Mouse (Mus musculus) splenic B cell, adult 2 months (primary cell): Measurements from ENCODE around the gene Oscp1.

Experiments used
- DNase-seq: peaks from one replicate; pipeline ENCODE4 v3.0.0-alpha.2; 2011; ENCODE audit warnings: low read depth, low spot score
- H3K27me3 ChIP-seq: 2 replicates; pipeline ENCODE4 v1.6.1; 2012; ENCODE audit warnings: mild to moderate bottlenecking, low read length, moderate library complexity, mixed read lengths; ENCODE audit not compliant: control insufficient read depth, poor library complexity, insufficient read depth, severe bottlenecking
- H3K36me3 ChIP-seq: 2 replicates; pipeline ENCODE4 v1.6.1; 2012; ENCODE audit warnings: mild to moderate bottlenecking, low read length, moderate library complexity, mixed read lengths; ENCODE audit not compliant: control insufficient read depth, poor library complexity, insufficient read depth, severe bottlenecking

Oscp1 gene

DNA sequence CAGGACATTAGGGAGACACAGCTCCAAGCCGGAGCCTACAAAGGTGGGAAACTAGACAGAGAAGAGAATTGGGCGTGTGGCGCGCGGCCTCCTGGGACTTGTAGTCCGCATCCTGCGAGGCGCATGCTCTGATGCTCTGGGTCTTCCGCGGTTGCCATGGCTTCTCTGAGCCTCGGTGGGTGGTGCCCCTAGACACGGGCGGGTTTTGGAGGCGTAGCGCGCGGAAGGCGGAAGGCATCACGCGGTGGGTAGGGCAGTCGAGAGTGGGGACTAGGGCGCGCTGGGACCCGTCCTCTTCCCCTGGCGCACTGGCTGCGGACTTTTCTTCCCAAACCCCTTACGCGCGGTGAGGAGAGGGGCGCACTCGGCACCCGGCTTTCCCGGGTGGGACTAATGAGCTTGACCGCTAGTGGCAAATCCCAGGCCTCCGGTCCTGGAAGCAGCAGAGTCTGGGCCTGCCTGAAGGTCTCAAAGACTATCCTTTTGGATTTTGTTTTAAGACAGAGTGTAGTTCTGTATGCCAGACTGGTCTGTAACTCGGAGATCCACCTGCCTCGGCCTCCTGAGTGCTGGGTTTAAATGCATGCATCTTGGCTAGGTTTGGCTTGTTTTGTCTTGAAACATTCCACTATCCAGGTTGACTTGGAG is 38.2 kb downstream of the Oscp1 start, which contains the start of gene Lsm10:
TSS of gene Lsm10 (plus strand) at position 160 of the 648 bp plus-strand sequence.
- Histone ChIP-seq H3K27me3 (no peaks in the 10 kb centered on the region), H3K36me3 (no peaks in the 10 kb centered on the region)
- peak; percentile 97 for DNase-seq

DNA sequence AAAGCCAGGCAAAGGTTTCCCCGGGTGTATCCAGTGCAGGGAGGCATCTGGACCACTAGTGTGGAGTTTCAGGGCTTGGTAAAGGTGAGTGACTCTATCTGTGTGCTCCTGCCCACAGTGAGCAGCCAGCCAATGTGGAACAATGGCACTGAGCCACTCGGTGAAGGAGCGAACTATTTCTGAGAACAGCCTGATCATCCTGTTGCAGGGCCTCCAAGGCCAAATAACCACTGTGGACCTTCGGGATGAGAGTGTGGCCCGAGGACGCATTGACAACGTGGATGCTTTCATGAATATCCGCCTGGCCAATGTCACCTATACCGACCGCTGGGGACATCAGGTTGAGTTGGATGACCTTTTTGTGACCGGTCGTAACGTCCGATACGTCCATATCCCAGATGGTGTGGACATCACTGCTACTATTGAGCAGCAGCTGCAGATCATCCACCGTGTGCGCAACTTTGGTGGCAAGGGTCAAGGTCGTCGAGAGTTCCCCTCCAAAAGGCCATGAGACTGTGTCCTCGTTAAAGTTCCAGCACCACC is 39.4 kb downstream of the Oscp1 start:
- Histone ChIP-seq H3K27me3 (no peaks in the 10 kb centered on the region), H3K36me3 (no peaks in the 10 kb centered on the region)
- no peak for DNase-seq

DNA sequence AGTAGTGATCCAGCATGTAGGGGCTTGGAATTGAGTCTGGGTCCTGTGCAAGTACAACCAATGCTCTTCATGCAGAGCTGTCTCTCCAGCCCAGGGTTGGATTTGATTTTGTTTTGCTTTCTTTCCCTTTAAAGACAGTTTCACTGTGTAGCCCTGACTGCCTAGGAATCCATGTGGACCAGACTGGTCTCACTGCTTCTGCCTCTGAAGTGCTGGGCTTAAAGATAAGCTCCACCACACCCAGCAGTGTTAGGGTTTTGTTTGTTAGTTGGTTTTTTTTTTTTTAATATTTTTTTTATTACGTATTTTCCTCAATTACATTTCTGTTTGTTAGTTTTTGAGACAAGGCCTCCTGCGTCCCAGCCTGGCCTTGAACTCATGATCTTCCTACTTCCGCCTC is 41.0 kb downstream of the Oscp1 start:
- Histone ChIP-seq H3K27me3 (no peaks in the 10 kb centered on the region), H3K36me3 (no peaks in the 10 kb centered on the region)
- DNase-seq, result no peak

DNA sequence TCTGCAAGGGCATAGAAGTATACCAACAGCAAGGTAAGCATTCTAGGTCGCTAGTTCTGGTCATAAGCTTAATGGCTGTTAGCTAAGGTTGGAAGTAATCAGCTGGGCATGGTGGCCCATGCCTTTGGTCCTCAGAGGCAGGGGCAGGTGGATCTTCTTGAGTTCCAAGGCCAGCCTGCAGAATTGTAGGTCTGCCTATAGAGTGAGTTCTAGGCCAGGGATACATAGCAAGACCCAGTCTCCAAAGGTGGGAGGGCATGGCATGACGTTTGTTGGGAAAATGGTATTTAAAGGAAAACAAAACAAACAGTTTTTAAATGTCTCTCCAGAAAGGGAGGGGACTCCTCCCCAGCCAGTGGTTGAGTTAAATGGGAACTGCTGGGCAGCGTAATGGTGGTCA is 42.4 kb downstream of the Oscp1 start:
- no peaks in the 10 kb centered on the region for H3K27me3 ChIP-seq
- DNase-seq, result no peak
- no peaks in the 10 kb centered on the region for H3K36me3 ChIP-seq

DNA sequence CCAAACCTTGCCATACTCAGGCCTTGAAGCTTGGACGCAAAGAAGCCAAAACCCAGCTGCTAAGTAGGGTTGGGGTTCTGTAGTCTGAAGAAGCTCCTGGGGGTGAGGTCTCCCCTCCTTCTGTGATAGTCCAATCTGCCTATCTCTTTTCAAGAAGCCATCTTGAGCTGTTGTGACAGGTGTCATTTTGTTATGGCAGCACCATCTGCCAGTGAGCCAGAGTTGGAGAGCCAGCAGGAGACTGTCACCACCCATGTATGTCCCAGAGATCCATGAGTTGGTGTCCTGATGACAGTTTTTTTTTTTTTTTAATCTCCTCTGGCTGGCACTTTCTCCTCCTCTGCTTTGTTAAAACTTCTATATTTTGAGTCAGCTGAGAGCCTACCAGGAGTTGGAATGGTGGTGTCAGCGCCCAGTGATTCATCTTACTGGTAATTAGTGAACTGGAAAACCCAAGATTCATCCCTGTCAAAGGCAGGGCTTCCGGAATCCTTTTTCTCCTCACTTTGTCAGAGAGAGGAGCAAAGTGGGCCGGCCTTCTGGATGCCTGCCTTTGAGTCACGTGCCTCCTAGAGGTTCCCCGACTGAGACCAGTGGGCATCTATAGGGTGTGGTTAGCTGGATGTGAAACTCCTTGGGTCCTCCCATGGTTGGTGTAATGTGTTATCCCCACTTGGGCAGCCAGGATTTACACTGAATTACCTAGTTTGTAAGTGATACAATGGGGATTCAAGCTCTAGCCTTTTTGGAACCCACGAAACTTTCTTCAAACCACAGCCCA is 43.9 kb downstream of the Oscp1 start:
- Histone ChIP-seq H3K27me3 (no peaks in the 10 kb centered on the region), H3K36me3 (no peaks in the 10 kb centered on the region)
- no peak for DNase-seq

DNA sequence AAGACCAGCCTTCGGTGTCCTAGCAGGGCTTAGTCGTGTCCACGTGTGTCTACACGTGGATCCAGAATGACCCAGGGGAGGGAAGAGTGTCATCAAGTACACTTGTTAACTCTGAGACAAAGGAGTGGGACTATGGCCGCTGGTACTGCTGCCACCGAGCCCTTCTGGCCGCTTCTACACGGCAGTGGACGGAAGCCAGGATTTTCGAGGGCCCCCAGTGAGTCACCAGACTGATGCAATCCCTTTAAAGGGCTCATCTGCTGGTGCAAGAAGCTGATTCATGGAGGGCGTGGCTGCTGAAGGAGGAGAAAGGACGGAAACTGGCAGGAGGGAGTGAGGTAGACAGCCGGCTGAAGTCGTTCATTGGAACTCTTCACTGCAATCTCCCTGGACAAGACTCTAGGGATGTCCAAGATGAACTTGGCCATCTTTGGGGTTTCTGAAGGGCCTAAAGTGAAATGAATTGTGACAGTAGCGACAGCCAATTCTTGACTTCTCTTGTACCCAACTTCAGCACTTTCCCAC is 44.8 kb downstream of the Oscp1 start:
- Histone ChIP-seq H3K27me3 (no peaks in the 10 kb centered on the region), H3K36me3 (no peaks in the 10 kb centered on the region)
- DNase-seq, result peak; percentile 50

DNA sequence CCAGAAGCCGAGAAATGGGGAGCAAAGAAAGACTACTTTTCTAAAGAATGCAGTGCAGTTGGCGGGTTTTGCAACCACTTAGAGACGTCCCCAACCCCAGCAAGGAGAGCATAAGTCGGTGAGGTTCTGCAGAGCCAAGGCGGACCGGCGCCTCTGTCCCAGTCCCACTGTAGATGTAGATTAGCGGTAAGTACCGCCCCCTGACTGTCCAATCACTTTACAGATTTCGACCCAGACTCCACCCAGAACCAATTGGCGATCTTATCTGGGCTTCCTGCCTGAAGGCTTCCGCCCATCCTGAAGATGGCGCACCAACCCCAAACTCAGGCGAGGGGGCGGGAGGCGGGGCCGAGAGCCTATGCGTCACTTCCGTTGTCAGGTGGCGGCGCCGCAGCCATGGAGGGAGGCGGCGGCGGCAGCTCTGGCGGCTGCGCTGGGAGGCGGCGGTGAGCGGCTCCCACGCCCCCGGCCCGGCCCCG is 45.3 kb downstream of the Oscp1 start, which contains the start of gene Stk40:
TSS of gene Stk40 (plus strand) at position 368 of the 479 bp plus-strand sequence.
- DNase-seq, result peak; percentile 99
- no peaks in the 10 kb centered on the region for H3K27me3 ChIP-seq

DNA sequence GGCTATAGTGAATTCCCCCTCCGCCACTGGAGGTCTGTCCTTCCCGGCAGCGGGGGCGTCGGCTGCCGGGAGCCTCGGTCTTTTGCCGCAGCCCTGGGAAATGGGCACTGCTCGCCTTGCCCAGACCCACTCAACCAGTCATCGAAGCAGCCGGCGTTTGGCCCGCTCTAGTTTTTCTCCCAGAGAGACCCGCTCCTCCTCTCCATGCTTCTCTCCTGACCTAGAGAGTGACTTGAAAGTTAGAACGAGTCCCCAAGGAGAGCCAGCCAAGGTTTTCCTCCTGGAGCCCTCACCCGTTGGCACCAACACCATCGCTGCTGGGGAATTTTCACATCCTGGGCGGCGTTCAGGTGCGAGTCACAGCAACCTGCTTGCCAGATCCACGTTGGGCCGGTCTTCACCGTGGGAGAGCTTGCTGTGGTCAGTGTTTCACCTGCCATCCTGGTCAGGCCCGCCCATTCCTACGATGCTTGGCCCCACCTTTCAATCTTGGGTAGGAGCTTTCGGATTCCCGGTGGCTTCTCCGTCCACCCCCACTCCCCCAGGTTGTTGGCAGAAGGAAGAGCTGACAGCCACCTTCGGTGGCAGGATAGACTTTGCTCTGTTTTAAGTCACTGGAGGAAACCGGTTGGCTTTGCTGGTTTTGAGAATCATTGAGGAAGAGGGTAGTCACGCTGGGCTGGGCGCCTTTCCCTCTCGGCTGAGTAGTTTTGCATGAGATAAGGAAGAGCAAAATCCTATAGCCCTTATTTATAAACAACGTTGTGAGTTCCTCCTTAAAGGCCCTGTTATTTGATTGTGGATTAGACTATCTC is 46.1 kb downstream of the Oscp1 start:
- H3K36me3 ChIP-seq, result no peaks in the 10 kb centered on the region
- DNase-seq, result peak; percentile 71
- no peaks in the 10 kb centered on the region for H3K27me3 ChIP-seq

More for the DNA sequence above, 45.3 kb downstream of the Oscp1 start, which contains the start of gene Stk40:
- no peaks in the 10 kb centered on the region for H3K36me3 ChIP-seq

DNA sequence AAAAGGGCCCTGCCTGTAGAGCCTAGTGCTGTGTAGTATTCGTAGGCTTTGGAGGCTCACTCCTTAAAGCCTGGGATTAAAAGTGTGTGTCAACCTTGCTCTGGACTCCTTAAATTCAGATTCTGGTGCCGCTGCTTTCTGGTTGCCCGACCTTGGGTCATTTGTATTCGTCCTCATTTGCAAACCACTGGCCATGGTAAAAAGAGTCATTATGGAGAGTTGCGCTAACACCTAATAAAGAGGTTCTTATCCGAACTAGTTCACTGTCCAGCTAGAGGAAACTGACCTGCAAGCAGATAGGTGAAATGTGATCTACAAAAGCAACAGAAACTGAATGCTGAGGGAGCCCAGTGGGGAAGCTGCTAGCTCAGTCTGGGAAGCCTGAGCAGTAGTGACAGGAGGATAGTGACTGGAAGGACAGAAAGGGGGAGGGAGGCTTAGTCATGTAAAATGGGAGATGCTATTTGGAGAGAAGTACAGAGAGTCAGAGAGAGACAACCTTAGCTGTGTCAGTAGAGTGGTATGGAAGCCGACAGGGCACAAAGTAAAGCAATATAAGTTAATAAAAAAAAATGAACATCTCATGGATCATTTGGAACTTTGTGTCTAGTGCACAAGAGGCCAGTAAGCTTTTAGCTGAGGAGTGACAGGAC is 46.9 kb downstream of the Oscp1 start:
- H3K36me3 ChIP-seq, result no peaks in the 10 kb centered on the region
- no peak for DNase-seq
- no peaks in the 10 kb centered on the region for H3K27me3 ChIP-seq

DNA sequence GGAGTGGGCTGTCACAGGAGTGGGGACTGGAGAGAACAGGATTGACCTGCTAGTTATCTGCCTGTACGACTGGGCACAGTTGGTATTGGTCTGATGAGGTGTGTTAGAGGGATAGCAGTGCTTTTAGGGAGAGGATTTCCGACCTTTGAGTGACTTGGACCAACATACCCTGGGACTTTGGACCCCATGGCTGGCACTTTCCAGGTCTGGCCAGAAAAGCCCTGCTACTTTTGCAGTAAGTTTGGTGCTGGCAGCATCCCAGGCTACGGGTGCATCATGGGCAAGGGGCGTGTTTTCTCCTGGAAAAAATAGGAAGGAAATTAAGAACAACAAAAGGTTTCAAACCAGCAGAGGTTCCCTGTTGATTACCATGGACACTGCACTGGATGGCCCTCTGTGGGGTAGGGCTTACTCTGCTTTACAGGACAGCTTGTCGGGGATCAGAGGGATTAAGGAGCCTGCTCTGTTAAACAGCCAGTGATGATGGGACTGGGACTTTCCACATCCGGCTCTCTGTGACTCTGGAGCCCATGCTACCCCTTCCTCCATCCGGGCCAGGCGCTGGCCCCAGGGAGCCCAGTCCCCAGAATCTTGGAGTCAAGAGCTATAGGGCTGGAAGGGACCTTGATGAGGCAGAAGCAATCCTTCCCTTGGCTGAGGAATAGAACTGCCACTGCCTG is 49.8 kb downstream of the Oscp1 start:
- H3K36me3 ChIP-seq, result no peaks in the 10 kb centered on the region
- no peaks in the 10 kb centered on the region for H3K27me3 ChIP-seq
- DNase-seq, result no peak

DNA sequence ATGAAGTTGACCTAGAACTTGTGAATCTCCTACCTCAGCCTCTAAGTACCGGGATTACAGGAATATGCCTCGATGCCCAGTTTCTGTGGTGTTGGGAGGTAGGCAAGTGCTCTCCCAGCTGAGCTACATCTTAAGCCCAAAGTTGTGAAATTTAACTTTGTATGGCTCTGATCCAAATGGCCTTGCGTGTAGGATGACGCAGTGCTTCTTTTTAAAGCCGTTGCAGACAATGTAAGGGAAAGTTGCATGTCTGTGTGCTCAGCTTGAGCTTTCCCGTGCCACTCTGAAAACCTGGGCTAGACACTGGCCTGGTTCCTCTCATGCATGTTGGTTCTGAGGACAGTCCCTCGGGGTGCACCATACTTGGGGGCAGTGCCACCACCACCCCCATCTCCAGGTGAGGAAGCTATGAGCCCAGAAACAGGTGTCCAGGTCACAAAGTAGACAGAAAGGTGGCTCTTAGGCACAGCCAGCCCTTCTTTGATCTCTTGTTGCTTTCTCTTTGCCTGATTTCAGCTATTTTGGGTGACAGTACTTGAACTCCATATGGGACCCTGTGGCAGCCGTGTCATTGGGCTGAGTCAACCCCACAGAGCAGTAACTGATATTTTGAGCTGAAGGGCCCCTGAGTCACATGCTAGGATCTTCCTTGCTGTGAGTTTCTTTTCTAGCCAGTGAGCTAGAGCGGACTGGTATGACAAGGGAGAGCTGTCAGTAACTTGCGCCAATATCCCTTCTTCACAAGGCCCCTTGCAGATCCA is 51.4 kb downstream of the Oscp1 start:
- Histone ChIP-seq H3K27me3 (no peaks in the 10 kb centered on the region), H3K36me3 (no peaks in the 10 kb centered on the region)
- DNase-seq, result peak; percentile 18

DNA sequence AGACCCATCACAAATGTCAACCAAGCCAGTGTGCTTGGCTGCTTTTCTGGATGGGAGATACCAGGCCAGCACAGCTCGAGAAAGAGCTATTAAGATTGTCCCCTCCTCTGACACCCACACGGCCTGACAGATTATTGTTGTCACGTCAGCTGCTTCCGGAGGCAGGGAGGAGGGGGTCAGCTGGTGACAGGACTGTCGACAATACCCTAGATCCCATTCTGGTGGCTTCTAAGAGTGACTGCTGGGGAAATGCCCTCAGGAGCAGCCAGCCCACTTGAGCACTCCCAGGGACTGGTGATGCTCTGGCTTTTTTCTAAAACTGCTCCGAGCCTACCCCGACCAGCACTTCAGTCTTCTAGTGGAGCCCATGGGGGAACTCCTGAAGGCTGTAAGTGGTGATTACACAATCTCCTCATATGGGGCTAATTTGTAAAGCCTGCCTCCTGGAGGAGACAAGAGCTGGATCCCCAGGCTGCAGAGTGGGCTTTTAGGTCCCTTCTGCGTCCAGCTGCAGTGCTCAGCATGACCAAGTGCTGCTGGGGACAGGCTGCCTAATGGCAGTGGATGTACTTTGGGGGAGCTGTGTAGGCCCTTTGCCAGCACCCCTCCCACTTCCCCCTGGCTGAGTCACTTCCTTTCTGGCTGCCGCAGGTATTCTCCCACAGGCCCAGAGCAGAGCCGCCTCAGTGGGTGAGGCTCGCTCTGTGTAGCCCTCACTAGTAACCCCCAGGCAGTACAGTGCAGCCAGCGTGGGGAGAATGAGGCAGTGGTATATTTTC is 52.2 kb downstream of the Oscp1 start:
- Histone ChIP-seq H3K36me3 (no peaks in the 10 kb centered on the region), H3K27me3 (no peaks in the 10 kb centered on the region)
- DNase-seq, result peak; percentile 82
